Mouse (Mus musculus): ENCODE data around the gene Nod1.
"Not testable (repeated sequence)": the region's sequence is repeated elsewhere in the genome, so short reads cannot be mapped to it uniquely, and the experiment has no call there.

Gene Nod1

GRCm38 (mm10) chr6:54979426-54979825, 7.0 kb upstream of the Nod1 start:
- no peak for DNase-seq (ENCODE audit: low spot score)

GRCm38 (mm10) chr6:54975616-54976015, 3.2 kb upstream of the Nod1 start:
- no peak for DNase-seq (ENCODE audit: low spot score)

GRCm38 (mm10) chr6:54974501-54974900, 2.1 kb upstream of the Nod1 start:
- DNase-seq (ENCODE audit: low spot score), result no peak

- DNase-seq (ENCODE audit: low spot score), result no peak
These were observed 458 bp upstream of the Nod1 start for GRCm38 (mm10) chr6:54972929-54973211.

- DNase-seq (ENCODE audit: low spot score), result no peak
These were observed 691 bp downstream of the Nod1 start for GRCm38 (mm10) chr6:54971731-54972110.

GRCm38 (mm10) chr6:54970506-54970905, 1.9 kb downstream of the Nod1 start:
- no peak for DNase-seq (ENCODE audit: low spot score)

- DNase-seq (ENCODE audit: low spot score), result no peak
These were observed 2.6 kb downstream of the Nod1 start for GRCm38 (mm10) chr6:54969801-54970200.

GRCm38 (mm10) chr6:54967591-54967990, 4.8 kb downstream of the Nod1 start:
- DNase-seq (ENCODE audit: low spot score), result no peak

GRCm38 (mm10) chr6:54965234-54965633, 7.2 kb downstream of the Nod1 start:
- DNase-seq (ENCODE audit: low spot score), result no peak

GRCm38 (mm10) chr6:54964755-54965154, 7.7 kb downstream of the Nod1 start:
- no peak for DNase-seq (ENCODE audit: low spot score)

GRCm38 (mm10) chr6:54963599-54963998, 8.8 kb downstream of the Nod1 start:
- no peak for DNase-seq (ENCODE audit: low spot score)

- DNase-seq (ENCODE audit: low spot score), result no peak
These were observed 14.8 kb downstream of the Nod1 start for GRCm38 (mm10) chr6:54957655-54958054.

GRCm38 (mm10) chr6:54956425-54956824, 16.0 kb downstream of the Nod1 start:
- DNase-seq (ENCODE audit: low spot score), result no peak

- DNase-seq (ENCODE audit: low spot score), result no peak
These were observed 16.5 kb downstream of the Nod1 start for GRCm38 (mm10) chr6:54955949-54956348.

- DNase-seq (ENCODE audit: low spot score), result no peak
These were observed 17.6 kb downstream of the Nod1 start for GRCm38 (mm10) chr6:54954659-54955414.

- not testable (repeated sequence) for DNase-seq (ENCODE audit: low spot score)
These were observed 19.0 kb downstream of the Nod1 start for GRCm38 (mm10) chr6:54953399-54953798.

- DNase-seq (ENCODE audit: low spot score), result no peak
These were observed 19.9 kb downstream of the Nod1 start for GRCm38 (mm10) chr6:54952542-54952941.

GRCm38 (mm10) chr6:54948682-54949081, 23.7 kb downstream of the Nod1 start:
- no peak for DNase-seq (ENCODE audit: low spot score)

- no peak for DNase-seq (ENCODE audit: low spot score)
These were observed 26.0 kb downstream of the Nod1 start for GRCm38 (mm10) chr6:54946241-54946953.

- no peak for DNase-seq (ENCODE audit: low spot score)
These were observed 27.9 kb downstream of the Nod1 start for GRCm38 (mm10) chr6:54944551-54944950.

GRCm38 (mm10) chr6:54943753-54944152, 28.7 kb downstream of the Nod1 start:
- DNase-seq (ENCODE audit: low spot score), result no peak

GRCm38 (mm10) chr6:54943292-54943691, 29.1 kb downstream of the Nod1 start:
- no peak for DNase-seq (ENCODE audit: low spot score)

- DNase-seq (ENCODE audit: low spot score), result no peak
These were observed 31.3 kb downstream of the Nod1 start for GRCm38 (mm10) chr6:54941149-54941548.

GRCm38 (mm10) chr6:54940126-54940525, 32.3 kb downstream of the Nod1 start:
- DNase-seq (ENCODE audit: low spot score), result no peak
